In the genomic region with DNA sequence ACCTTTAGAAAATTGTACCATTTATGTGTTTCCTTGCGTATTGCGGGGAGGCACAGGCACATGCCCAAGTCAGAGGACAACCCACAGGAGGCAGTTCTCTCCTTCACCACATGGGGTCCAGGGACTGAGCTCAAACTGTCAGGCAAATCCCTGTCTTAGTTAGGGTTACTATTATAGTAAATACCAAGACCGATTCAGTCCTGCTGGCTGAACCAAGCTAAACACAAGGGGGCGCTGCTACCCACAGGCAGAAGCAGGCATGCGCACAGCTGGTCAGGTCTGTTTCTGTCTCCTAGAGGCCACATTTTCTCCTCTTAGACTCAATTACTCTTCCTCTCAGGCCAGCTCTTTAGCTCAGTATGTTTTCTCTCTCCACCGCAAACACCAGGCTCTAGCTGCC, we compare ENCODE assay signal across 9 mouse cellular contexts. TPM values are rescaled to one million over a fixed set of nuclear protein-coding genes. Genes with fewer than 3 reads are reported as not detected.
DNase-seq lines count a peak whose midpoint lies in the region; ATAC-seq and TF ChIP-seq lines count a peak whose summit lies in the region.
"Had no signal": no experiment of that assay in that cellular context is flagged by ENCODE, and none has a peak within 500 bp of the region (broad histone marks: within the 10 kb centered on the region; RNA-seq: fewer than 3 reads in every experiment).

No protein-coding gene starts in this region.

- ATAC-seq in activated CD4-positive, CD25-positive, alpha-beta regulatory T cell, adult 4 months: peak; percentile 17

- H3K4me3 ChIP-seq in thymus, adult 2 months (ENCODE audit: control insufficient read depth, insufficient read depth, low read length): no peak overlapping the region
- H3K4me3 ChIP-seq: stomach, embryonic 15.5 days had no signal

- peaks cover 3% of the 10 kb centered on the region; the same call in 1 of the 2 replicates for H3K4me1 ChIP-seq in thymus, adult 2 months (replicated peaks; ENCODE audit: control insufficient read depth, insufficient read depth, low read length)
- H3K4me1 ChIP-seq: stomach, embryonic 15.5 days had no signal

- 70% methylated on average over 6 of the region's 6 CpGs for WGBS in thymus, adult 2 months

- peak; percentile 58; the same call in 1 of the 2 replicates for TF ChIP-seq CTCF in thymus, adult 2 months (IDR thresholded peaks at IDR 0.05; ENCODE audit: borderline replicate concordance, control insufficient read depth, extremely low read depth, insufficient read depth, low read length, poor library complexity)

- no peak for TF ChIP-seq POLR2A in thymus, adult 2 months (IDR thresholded peaks at IDR 0.05; ENCODE audit: control insufficient read depth, extremely low read depth, insufficient read depth, low read length, poor library complexity)

- H3K36me3 ChIP-seq in thymus, adult 2 months (ENCODE audit: control insufficient read depth, insufficient read depth, low read length): no peaks in the 10 kb centered on the region
- H3K36me3 ChIP-seq: stomach, embryonic 15.5 days had no signal

- intact Hi-C loops in heart, postnatal 25 days (cut with DNase I): no loop called here

- no peaks in the 10 kb centered on the region for H3K27me3 ChIP-seq in thymus, adult 2 months (ENCODE audit: control insufficient read depth, insufficient read depth, low read length)
- H3K27me3 ChIP-seq: stomach, embryonic 15.5 days had no signal

- peak; percentile 25 to 36 for DNase-seq in heart, adult 18-20 months
- DNase-seq in heart, postnatal 25 days (ENCODE audit: low spot score): no peak
- DNase-seq in 416B (ENCODE audit: low read depth): peak; percentile 83
- DNase-seq in embryo, embryonic 11.5 days (ENCODE audit: low read depth, low spot score): peak; percentile 39
- DNase-seq in kidney, postnatal 25 days: peak; percentile 63 to 70
- DNase-seq in mesoderm, embryonic 11.5 days (ENCODE audit: low read depth, low spot score): peak; percentile 79
- DNase-seq in thymus, adult 2 months: peak; percentile 57

- H3K27ac ChIP-seq in thymus, adult 2 months (ENCODE audit: control insufficient read depth, insufficient read depth, low read length): no peak overlapping the region
- H3K27ac ChIP-seq: stomach, embryonic 15.5 days had no signal

RNA-seq across cellular contexts. Expression of a gene that starts 56.8 kb away (rescaled TPM):
- total RNA-seq in heart, adult 18-20 months (2021): 10 to 100 TPM; 57.6 to 67.6 TPM
- 10 to 100 TPM; 58.5 to 59.6 TPM for total RNA-seq in heart, postnatal 25 days (2021)
- polyA plus RNA-seq in activated CD4-positive, CD25-positive, alpha-beta regulatory T cell, adult 4 months (2017; shearing (Covaris generic)): 100 to 1,000 TPM; 504 to 528 TPM
- polyA plus RNA-seq in thymus, adult 2 months (2012; rRNA removed): 18.3 and 21.8 TPM in 2 replicates
